Mouse (Mus musculus) gastrocnemius, postnatal 10 days (tissue): ENCODE data around the gene Olfr702. TPM values are rescaled to one million over a fixed set of nuclear protein-coding genes. Genes with fewer than 3 reads are reported as not detected.

ENCODE experiments used
- DNase-seq: peaks from one replicate; pipeline ENCODE4 v3.0.0; 2021; ENCODE audit warnings: mixed read lengths
- long read RNA-seq, 2 experiments: library from polyadenylated mRNA; stranded (forward); transcript quantifications; one replicate each; pipeline ENCODE4 v2.0.0; 2021
- total RNA-seq, 2 experiments: library from RNA; stranded (reverse); gene quantifications; 2 replicates each; pipeline ENCODE4 v1.2.3; 2021

The Olfr702 gene
- not detected for total RNA-seq
- long read RNA-seq, experiment 1: 0 reads
- long read RNA-seq, experiment 2: 0 reads

DNA sequence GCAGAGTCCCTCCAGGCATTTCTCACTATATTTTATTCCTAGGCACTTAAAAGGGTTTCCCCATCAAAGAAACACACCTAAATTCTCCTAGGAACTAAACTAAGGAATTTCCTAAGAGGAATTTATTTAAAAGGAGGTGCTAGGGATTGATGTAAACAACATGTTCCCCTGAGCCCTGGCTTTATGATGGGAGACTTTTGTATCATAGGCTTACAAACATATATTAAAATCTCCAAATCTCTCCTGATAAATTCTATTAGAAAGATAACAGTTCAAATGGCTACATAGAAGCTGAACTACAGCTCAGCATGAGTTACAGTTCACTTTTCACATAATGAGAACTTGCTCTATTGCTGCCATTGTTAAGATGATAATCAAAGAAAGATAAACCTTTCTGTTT is at the start of gene Olfr702:
TSS of gene Olfr702 (minus strand) at position 101 of the 400 bp plus-strand sequence.
- no peak for DNase-seq

DNA sequence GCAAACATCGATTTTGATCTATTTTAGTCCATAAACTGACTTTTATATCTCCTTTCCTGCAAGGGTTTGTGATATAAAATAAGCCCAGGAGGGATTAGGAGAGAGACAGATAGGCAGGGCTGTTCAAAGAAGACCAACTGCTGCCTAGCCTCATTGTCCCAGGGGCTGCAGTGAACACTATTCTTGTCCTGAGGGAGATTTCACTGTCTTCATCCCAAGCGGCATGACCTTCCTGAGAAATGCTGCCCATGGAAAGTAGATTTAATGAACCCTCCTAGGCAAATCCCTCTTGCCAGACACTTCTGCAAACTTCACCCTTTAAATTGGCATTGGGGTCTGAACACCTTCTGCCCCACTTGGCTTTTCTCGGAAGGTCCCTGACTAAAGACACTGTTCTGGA is 43.1 kb upstream of the Olfr702 start, which contains the start of gene Olfr705:
TSS of gene Olfr705 (minus strand) at position 101 of the 400 bp plus-strand sequence.
- DNase-seq: no peak

DNA sequence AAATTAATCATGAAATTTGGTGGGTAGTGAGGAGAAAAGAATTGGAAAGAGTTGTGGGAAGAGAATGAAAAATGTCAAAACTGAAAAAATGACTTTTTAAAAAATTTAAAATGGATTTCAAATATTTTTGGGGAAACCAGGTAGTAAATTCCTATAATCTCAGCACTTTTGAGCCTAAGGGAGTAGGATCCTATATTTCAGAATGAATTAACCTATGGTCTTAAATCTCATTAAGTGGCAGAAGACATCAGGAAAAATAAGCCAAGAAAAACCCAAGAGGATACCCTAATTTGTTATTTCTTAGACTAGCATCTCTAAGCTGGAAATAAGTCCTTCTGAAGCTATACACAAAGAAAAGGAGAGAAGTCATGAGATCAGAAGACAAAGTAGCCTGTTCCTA is 29.2 kb upstream of the Olfr702 start, which contains the start of gene Olfr704:
TSS of gene Olfr704 (plus strand) at position 301 of the 400 bp plus-strand sequence.
- DNase-seq: no peak

DNA sequence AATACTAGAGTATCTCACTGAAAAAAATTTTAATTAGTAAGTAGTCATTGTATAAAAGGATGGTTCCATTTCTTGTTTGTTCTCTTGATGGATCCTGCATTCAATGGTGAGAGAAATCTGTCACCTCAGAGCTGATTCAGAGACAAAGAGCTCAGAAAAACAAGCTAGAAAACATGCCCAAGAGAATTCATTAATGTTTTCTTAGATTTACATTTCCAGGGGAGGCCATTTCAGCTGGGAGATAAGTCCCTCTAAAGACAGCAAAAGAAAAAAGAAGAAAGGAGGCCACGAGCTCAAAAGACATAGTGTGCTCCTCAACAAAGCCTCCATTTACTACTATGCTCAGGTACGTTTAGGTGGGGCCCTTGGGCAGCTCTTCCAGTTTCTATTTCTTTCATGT is 9.4 kb upstream of the Olfr702 start, which contains the start of gene Olfr703:
TSS of gene Olfr703 (plus strand) at position 301 of the 400 bp plus-strand sequence.
- no peak for DNase-seq

DNA sequence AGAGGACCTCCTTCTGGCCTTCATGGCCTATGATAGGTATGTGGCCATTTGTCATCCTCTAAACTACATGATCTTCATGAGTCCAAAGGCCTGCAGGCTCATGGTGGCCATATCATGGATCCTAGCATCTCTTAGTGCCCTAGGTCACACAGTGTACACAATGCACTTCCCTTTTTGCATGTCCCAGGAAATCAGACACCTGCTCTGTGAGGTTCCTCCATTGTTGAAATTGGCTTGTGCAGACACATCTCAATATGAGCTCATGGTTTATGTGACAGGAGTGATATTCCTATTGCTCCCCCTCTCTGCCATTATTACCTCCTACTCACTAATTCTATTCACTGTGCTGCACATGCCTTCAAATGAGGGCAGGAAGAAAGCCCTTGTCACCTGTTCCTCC is 15.3 kb downstream of the Olfr702 start:
- DNase-seq: no peak

DNA sequence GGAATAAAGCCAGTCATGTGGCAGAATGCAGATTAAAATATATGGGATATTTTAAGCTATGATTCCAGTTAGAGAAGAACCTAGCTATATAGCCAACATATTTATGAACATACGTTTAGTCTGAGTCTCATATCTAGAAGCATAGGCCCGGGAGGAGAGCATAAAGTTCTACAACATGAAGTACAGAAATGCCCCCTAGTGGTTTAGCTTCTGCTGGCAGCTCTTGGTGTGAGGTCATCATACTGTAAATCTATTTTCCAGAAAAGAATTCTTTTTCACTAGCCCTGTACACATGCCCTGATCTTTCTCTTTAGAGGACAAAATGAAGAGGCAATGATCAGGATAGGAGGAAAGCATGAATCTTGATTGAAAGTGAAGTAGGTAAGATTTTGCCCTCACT is 17.9 kb downstream of the Olfr702 start:
- no peak for DNase-seq

DNA sequence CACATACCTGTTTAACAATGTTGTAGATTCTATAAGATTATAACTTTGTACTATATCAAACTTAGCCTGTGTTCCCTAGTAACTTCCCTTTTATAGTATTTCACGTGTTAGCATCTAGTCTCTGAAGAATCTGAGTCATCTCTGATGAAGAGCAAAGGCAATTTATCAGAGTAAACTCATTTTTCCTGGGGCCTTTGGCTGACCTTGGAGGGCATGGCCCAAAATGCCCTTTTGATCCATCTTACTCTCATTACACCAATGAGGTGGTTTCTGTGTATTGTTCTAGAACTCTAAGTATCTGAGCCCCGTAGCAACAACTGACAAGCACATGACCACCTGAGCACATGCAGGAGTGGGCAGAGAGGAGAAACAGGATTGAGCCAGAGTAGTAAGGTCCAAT is 19.9 kb downstream of the Olfr702 start, which contains the start of gene Olfr701:
TSS of gene Olfr701 (plus strand) at position 301 of the 400 bp plus-strand sequence.
- DNase-seq: no peak

DNA sequence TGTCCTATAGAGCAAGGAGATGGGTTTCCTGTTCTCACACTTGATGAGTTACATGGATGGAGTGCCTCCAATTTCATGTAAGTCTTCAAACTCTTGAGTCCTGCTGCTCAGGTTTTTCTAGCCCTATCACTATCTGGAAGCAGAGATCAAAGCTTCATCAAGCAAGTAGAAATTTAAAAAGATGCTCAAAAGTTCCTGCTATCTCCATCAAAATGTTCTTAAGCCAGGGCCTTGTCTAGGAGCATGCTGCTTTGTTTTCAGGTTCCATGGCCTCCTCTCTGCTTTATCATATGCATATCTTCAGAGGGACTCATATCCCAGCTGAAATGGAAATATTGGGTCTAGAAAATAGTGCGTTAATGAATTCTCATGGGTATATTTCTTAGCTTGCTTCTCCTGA is 25.0 kb downstream of the Olfr702 start, which contains the start of gene Olfr700:
TSS of gene Olfr700 (minus strand) at position 101 of the 400 bp plus-strand sequence.
- DNase-seq: no peak

DNA sequence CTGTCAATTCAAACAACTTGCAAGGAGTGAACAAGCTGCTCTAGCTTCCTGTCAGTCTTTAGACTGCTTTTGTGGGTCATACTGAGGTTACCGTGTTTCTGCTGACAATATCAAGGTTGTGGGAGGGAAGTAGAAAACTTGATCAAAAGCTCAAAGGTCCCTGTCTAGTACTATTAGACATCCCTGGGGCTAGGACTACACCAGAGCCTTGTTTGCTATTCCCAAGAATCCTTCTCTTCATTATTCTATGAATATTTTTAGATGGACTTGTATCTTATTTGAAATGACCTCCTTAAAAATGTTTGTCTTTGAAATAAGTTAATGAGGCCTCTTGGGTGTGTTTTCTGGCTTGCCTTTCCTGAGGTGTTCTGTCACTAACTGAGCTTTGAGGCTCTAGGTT is 40.6 kb downstream of the Olfr702 start, which contains the start of gene Olfr699:
TSS of gene Olfr699 (minus strand) at position 101 of the 400 bp plus-strand sequence.
- no peak for DNase-seq

DNA sequence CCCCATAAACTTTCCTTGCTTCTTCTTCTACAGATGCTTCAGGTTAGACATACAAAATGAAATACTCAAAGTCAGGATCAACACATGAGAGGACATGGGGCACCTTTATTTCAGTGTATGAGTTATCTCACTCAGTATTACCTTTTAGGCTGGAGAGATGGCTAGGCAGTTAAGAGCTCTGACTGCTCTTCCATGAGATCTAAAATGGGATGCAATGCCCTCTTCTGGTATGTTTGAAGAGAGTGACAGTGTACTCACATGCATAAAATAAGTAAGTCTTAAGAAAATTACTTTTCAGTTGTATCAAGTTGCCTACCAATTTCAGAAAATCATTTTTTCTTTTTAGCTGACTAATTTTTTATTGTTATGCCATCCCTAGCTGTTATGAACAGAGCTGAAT is 45.4 kb downstream of the Olfr702 start:
- no peak for DNase-seq

Other genes with a start within 250 kb of the Olfr702 start
- gene Olfr693, start 153.3 kb downstream of the Olfr702 start, total RNA-seq: not detected
- not detected for gene Olfr694, start 142.1 kb downstream of the Olfr702 start, total RNA-seq
- gene Olfr695, start 117.5 kb downstream of the Olfr702 start, total RNA-seq: not detected
- gene Olfr697, start 91.5 kb downstream of the Olfr702 start, total RNA-seq: not detected
- gene Olfr698, start 78.5 kb downstream of the Olfr702 start, total RNA-seq: not detected
- gene Olfr699, start 40.7 kb downstream of the Olfr702 start, total RNA-seq: not detected
- not detected for gene Olfr700, start 25.1 kb downstream of the Olfr702 start, total RNA-seq
- gene Olfr701, start 19.8 kb downstream of the Olfr702 start, total RNA-seq: not detected
- not detected for gene Olfr703, start 9.5 kb upstream of the Olfr702 start, total RNA-seq
- gene Olfr704, start 29.3 kb upstream of the Olfr702 start, total RNA-seq: not detected
- gene Olfr705, start 43.0 kb upstream of the Olfr702 start, total RNA-seq: not detected
- not detected for gene Olfr706, start 54.3 kb upstream of the Olfr702 start, total RNA-seq
- not detected for gene Olfr707, start 67.3 kb upstream of the Olfr702 start, total RNA-seq
- not detected for gene Olfr1532-ps1, start 74.1 kb upstream of the Olfr702 start, total RNA-seq
- not detected for gene Olfr709-ps1, start 98.3 kb upstream of the Olfr702 start, total RNA-seq
- not detected for gene Olfr710, start 114.4 kb upstream of the Olfr702 start, total RNA-seq
- gene Olfr6, start 130.0 kb upstream of the Olfr702 start, total RNA-seq: not detected
- gene Olfr711, start 141.6 kb upstream of the Olfr702 start, total RNA-seq: not detected
- not detected for gene Olfr2, start 172.2 kb upstream of the Olfr702 start, total RNA-seq
- gene Olfr713, start 197.3 kb upstream of the Olfr702 start, total RNA-seq: not detected
- not detected for gene Olfr714, start 237.1 kb upstream of the Olfr702 start, total RNA-seq